Mouse (Mus musculus) intestine, embryonic 16.5 days (tissue): ENCODE results near the gene Bnipl. TPM values are rescaled to one million over a fixed set of nuclear protein-coding genes. Genes with fewer than 3 reads are reported as not detected.

Experiments
- ATAC-seq: fragments of 200-750 bp; cut with Nextera tagmentation; 2 replicates; pipeline ENCODE4 v1.8.0; 2017; ENCODE audit warnings: moderate TSS enrichment, moderate library complexity
- H3K27ac ChIP-seq: fragments of 300-500 bp; sonication (generic); 2 replicates; pipeline ENCODE4 v1.5.1; 2014; ENCODE audit warnings: mild to moderate bottlenecking, low read length
- H3K27me3 ChIP-seq: fragments of 300-500 bp; sonication (generic); replicated peaks from 2 replicates; pipeline ENCODE4 v1.6.1; 2014; ENCODE audit warnings: low read length, control low read depth, mixed read lengths; ENCODE audit not compliant: control insufficient read depth, insufficient read depth
- H3K36me3 ChIP-seq: fragments of 300-500 bp; sonication (generic); 2 replicates; pipeline ENCODE4 v1.6.1; 2014; ENCODE audit warnings: low read length, control low read depth; ENCODE audit not compliant: control insufficient read depth, insufficient read depth
- H3K4me1 ChIP-seq: fragments of 300-500 bp; sonication (generic); 2 replicates; pipeline ENCODE4 v1.6.1; 2014; ENCODE audit warnings: low read length, control low read depth, mixed read lengths; ENCODE audit not compliant: control insufficient read depth, insufficient read depth
- H3K4me2 ChIP-seq: fragments of 300-500 bp; sonication (generic); 2 replicates; pipeline ENCODE4 v1.6.1; 2014; ENCODE audit warnings: low read depth, low read length, control low read depth
- H3K4me3 ChIP-seq: fragments of 300-500 bp; sonication (generic); 2 replicates; pipeline ENCODE4 v1.5.1; 2014; ENCODE audit warnings: mild to moderate bottlenecking, low read length
- H3K9ac ChIP-seq: fragments of 300-500 bp; sonication (generic); 2 replicates; pipeline ENCODE4 v1.6.1; 2014; ENCODE audit warnings: low read depth, low read length
- H3K9me3 ChIP-seq: fragments of 300-500 bp; sonication (generic); 2 replicates; pipeline ENCODE4 v1.6.1; 2016; ENCODE audit warnings: low read length, control low read depth; ENCODE audit not compliant: control insufficient read depth
- WGBS: fragments of 180-500 bp; shearing (Covaris S2); extraction: QIAGEN DNeasy Blood & Tissue Kit; methylation state at CpG from one replicate; pipeline ENCODE4 v1.1.7; 2014; 5-methylcytosine and 5-hydroxymethylcytosine counted together
- polyA plus RNA-seq: library from polyadenylated mRNA; unstranded; fragments of >200 nt; fragmentation: Nextera tagmentation; extraction: Ambion mirVana; gene quantifications from 2 replicates; pipeline ENCODE4 v1.2.1, GENCODE M21; 2015

Gene Bnipl
- polyA plus RNA-seq, 1 experiment from 2014 or later: 0.72 TPM

DNA sequence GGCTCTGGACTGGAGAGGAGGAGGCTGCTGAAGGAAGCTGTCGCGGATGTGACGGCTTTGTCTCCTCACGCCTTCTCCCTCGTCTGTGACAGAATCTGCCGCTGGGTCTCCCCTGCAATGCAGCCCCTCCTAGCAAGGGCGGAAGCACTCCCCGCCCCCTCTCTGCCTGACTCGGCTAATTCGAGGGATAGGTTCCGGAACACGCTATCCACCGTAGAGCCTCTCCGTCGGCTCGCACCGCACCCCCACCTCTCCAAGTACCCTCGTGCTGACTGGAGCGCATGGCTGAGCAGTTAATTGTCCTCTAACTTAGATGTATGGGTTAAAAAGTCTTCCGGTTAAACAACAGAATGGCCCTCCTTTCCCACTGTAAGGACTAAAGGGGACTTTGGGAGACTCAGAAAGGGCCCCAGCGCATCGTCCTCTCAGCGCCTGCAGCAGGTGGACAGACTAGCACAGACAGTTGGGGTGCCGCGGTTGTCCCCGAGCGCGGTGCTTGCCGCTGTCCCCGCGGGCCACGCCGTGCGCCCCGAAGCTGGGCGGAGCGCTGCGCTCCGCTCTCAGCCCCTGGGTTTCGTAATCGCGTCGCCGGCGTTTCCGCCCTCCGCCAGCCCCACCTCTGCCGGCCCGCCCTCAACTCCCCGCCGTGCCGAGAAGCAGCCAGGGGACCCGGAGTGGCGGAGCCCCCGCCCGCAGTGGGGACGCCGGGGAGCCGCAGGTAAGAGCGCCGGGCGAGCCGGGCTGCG, 22.7 kb downstream of the Bnipl start, which contains the start of gene Cdc42se1:
Gene Cdc42se1, plus strand, starts transcription at position 585 of the 746 bp plus-strand sequence.
- no peaks in the 10 kb centered on the region for H3K9me3 ChIP-seq
- H3K27me3 ChIP-seq: no peaks in the 10 kb centered on the region
- ATAC-seq: peak; percentile 87
- under 1% methylated on average over 64 of the region's 64 CpGs for WGBS
- peak within 1 kb of the TSS; percentile 99 for H3K27ac ChIP-seq
- peak within 1 kb of the TSS; percentile 91 for H3K9ac ChIP-seq
- H3K4me1 ChIP-seq: peaks cover 25% of the 10 kb centered on the region
- H3K4me2 ChIP-seq: peak within 1 kb of the TSS; percentile 88
- peaks cover 6% of the 10 kb centered on the region; the same call in 1 of the 2 replicates for H3K36me3 ChIP-seq
- peak within 1 kb of the TSS; percentile 72 for H3K4me3 ChIP-seq

DNA sequence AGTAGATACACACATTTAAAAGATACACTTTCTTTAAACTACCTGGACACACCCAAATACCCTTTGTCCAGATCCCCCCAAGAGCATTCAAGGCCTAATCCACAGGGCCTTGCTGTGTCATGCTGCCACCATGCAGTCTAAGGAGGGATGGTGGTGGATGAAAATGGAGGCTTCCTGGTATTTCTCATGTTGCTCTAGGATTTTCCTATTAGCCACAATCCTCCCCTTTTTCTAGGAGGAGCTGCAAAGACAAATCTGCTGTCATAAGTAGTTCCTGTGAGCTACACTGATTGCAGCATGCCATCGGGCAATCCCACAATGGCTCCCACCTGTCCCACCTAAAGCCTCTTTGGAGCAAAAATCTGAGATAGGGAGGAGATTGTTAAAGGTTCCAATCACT, 23.8 kb downstream of the Bnipl start:
- peak overlapping the region; percentile 45 for H3K9ac ChIP-seq

GRCm38 (mm10) chr3:95224295-95224694, 26.7 kb downstream of the Bnipl start:
- ATAC-seq: no peak
- Histone ChIP-seq H3K4me1 (peaks cover 4% of the 10 kb centered on the region; the same call in 1 of the 2 replicates), H3K27me3 (no peaks in the 10 kb centered on the region), H3K4me2 (no peak overlapping the region), H3K9me3 (no peaks in the 10 kb centered on the region), H3K27ac (no peak overlapping the region), H3K4me3 (no peak overlapping the region), H3K36me3 (peaks cover 8% of the 10 kb centered on the region; the same call in 1 of the 2 replicates), H3K9ac (0 out of 2 replicates have a peak overlapping the region, but pooled peaks have one; percentile 19)
- 31% methylated on average over 6 of the region's 6 CpGs for WGBS

More for the DNA sequence above, 23.8 kb downstream of the Bnipl start:
- 11% methylated on average over 1 of the region's 1 CpGs for WGBS
- H3K4me1 ChIP-seq: peaks cover 22% of the 10 kb centered on the region
- no peaks in the 10 kb centered on the region for H3K27me3 ChIP-seq
- H3K9me3 ChIP-seq: no peaks in the 10 kb centered on the region
- peak overlapping the region; percentile 40 for H3K4me3 ChIP-seq
- no peak overlapping the region for H3K27ac ChIP-seq
- ATAC-seq: no peak
- H3K4me2 ChIP-seq: peak overlapping the region; percentile 88
- peaks cover 6% of the 10 kb centered on the region; the same call in 1 of the 2 replicates for H3K36me3 ChIP-seq

DNA sequence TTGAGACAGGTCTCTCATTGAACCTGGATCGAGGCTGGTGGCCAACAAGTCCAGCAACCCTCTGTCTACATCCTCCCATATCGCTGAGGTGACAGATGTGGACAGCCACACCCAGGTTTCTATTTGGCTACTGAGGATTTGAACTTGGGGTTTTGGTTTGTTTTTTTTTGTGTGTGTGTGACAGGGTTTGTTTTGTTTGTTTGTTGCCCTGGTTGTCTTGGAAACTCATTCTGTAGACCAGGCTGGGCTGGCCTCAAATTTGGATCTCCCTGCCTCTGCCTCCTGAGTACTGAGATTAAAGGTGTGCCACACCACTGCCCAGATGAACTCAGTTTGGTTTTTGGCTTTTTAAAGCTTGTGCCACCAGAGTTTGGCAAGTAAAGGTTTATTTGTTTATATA, 28.0 kb downstream of the Bnipl start:
- peaks cover 8% of the 10 kb centered on the region; the same call in 1 of the 2 replicates for H3K36me3 ChIP-seq
- no peak overlapping the region for H3K4me3 ChIP-seq
- H3K9ac ChIP-seq: no peak overlapping the region
- H3K9me3 ChIP-seq: no peaks in the 10 kb centered on the region
- ATAC-seq: no peak
- no peak overlapping the region for H3K4me2 ChIP-seq
- no peaks in the 10 kb centered on the region for H3K27me3 ChIP-seq
- peaks cover 4% of the 10 kb centered on the region; the same call in 1 of the 2 replicates for H3K4me1 ChIP-seq
- H3K27ac ChIP-seq: no peak overlapping the region
- WGBS: 92% methylated on average over 2 of the region's 2 CpGs

DNA sequence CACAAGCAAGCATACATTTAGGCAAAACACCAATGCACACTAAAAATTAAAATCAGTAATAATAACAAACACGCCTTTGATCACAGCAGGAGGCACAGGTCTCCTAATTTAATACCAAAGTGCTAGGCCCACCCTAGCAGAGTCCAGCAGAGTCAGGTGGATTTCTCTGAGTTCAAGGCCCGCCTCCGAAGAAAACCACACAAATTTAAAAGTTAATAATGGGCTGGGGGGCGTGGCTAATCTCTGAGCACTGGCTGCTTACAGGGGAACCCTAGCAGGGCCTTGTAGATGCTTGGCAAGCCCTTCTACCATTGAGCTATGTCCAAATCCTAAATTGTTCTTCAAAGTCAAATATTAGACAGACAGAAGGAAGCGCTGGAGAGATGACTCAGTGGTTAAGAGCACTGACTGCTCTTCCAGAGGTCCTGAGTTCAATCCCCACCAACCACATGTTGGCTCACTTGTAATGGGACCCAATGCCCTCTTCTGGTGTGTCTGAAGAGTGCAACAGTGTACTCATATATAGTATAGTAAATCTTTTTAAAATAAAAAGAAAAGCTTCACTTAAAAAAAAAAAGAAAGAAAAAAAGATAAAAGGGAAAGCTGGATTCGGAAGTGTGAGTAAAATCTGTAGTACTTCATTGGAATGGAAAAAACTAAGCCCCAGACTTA, 32.4 kb downstream of the Bnipl start:
- Histone ChIP-seq H3K27me3 (no peaks in the 10 kb centered on the region), H3K36me3 (0 out of 2 replicates have a peak, but pooled peaks cover 2% of the 10 kb centered on the region), H3K4me2 (peak overlapping the region; percentile 77), H3K27ac (peak overlapping the region; percentile 99), H3K9me3 (no peaks in the 10 kb centered on the region), H3K9ac (peak overlapping the region; percentile 88), H3K4me3 (peak overlapping the region; percentile 66), H3K4me1 (peaks cover 7% of the 10 kb centered on the region)
- WGBS: 78% methylated on average over 6 of the region's 6 CpGs
- ATAC-seq: no peak

- H3K9me3 ChIP-seq: no peaks in the 10 kb centered on the region
- ATAC-seq: peak; percentile 90
- H3K4me2 ChIP-seq: peak within 1 kb of the TSS; percentile 77
- under 1% methylated on average over 56 of the region's 56 CpGs for WGBS
- H3K36me3 ChIP-seq: 0 out of 2 replicates have a peak, but pooled peaks cover 2% of the 10 kb centered on the region
- H3K4me1 ChIP-seq: peaks cover 7% of the 10 kb centered on the region
- H3K4me3 ChIP-seq: peak within 1 kb of the TSS; percentile 66
- H3K27me3 ChIP-seq: no peaks in the 10 kb centered on the region
- peak within 1 kb of the TSS; percentile 99 for H3K27ac ChIP-seq
- peak within 1 kb of the TSS; percentile 88 for H3K9ac ChIP-seq
Measured at GRCm38 (mm10) chr3:95217255-95218134, 33.5 kb downstream of the Bnipl start, which contains the start of gene Gabpb2. TSS of gene Gabpb2 (minus strand) at chr3:95217916.

GRCm38 (mm10) chr3:95216655-95217254, 34.2 kb downstream of the Bnipl start:
- H3K9me3 ChIP-seq: no peaks in the 10 kb centered on the region
- peak; percentile 54 for ATAC-seq

DNA sequence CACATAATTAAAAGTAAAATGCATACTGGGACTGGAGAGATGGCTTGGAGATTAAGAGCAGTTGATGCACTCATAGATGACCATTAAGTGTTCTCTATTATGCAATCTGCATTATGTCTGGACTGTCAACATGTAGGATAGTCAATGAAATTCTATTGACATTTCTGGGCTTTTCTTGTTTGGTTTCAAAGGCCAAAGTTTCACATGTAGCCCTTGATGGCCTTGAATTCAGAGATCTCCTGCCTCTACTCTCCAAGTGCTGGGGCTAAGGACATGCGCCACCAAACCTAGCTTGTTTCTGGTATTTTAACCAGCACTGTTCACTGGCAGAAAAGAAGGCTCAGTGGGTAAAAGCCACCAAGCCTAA, 37.4 kb downstream of the Bnipl start:
- Histone ChIP-seq H3K4me2 (no peak overlapping the region), H3K27me3 (no peaks in the 10 kb centered on the region), H3K9ac (no peak overlapping the region), H3K4me3 (no peak overlapping the region), H3K9me3 (no peaks in the 10 kb centered on the region), H3K27ac (no peak overlapping the region), H3K4me1 (peaks cover 7% of the 10 kb centered on the region), H3K36me3 (no peaks in the 10 kb centered on the region)
- no peak for ATAC-seq
- 91% methylated on average over 1 of the region's 1 CpGs for whole genome bisulfite sequencing

More at GRCm38 (mm10) chr3:95216655-95217254, 34.2 kb downstream of the Bnipl start:
- H3K36me3 ChIP-seq: 0 out of 2 replicates have a peak, but pooled peaks cover 2% of the 10 kb centered on the region
- H3K27ac ChIP-seq: peak overlapping the region; percentile 99
- peak overlapping the region; percentile 49 for H3K4me2 ChIP-seq
- no peaks in the 10 kb centered on the region for H3K27me3 ChIP-seq
- H3K4me1 ChIP-seq: peaks cover 7% of the 10 kb centered on the region
- 14% methylated on average over 4 of the region's 4 CpGs for WGBS
- peak overlapping the region; percentile 88 for H3K9ac ChIP-seq
- peak overlapping the region; percentile 66 for H3K4me3 ChIP-seq
